Mouse (Mus musculus) embryonic fibroblast, embryonic 13.5 days (primary cell): ENCODE data around the gene Crb3.

Source experiments
- CTCF ChIP-seq: IDR thresholded peaks from 2 replicates; pipeline ENCODE4 v1.5.1; 2011; ENCODE audit warnings: mild to moderate bottlenecking, control low read depth, low read length, moderate library complexity, borderline replicate concordance; ENCODE audit not compliant: insufficient read depth
- POLR2A ChIP-seq: IDR thresholded peaks from 2 replicates; pipeline ENCODE4 v1.6.1; 2011; ENCODE audit warnings: low read depth, mild to moderate bottlenecking, control low read depth, low read length, moderate library complexity

DNA sequence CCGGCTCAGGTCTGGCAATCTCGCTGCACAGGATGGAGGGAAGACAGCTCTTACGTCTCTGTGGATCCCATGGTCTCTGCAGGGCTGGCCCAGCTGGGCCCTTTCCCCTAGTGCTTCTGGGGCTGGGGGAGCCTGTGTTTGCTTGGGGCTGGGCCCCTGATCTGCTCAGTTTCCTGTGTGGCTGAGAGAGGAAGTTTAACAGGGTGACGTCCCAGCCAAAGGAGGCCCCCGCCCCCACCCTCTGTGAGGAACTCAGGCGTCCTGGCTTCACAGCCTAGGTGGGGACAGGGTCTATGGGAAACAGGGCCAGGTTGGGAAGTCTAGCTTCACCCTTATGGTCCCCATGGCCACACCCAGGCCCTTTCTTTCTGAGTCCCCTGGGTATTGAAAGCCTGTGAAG is 19.4 kb downstream of the Crb3 start, which contains the start of gene Dennd1c:
- no peak for TF ChIP-seq CTCF
- TF ChIP-seq POLR2A = no peak
